Mouse (Mus musculus): ENCODE data around the gene Gm49318. TPM values are rescaled to one million over a fixed set of nuclear protein-coding genes. Genes with fewer than 3 reads are reported as not detected.
A peak's percentile ranks its signal among the peaks of the same experiment; 100 is the strongest.

The Gm49318 gene
- polyA plus RNA-seq, 1 experiment from 2014 or later: not detected

DNA sequence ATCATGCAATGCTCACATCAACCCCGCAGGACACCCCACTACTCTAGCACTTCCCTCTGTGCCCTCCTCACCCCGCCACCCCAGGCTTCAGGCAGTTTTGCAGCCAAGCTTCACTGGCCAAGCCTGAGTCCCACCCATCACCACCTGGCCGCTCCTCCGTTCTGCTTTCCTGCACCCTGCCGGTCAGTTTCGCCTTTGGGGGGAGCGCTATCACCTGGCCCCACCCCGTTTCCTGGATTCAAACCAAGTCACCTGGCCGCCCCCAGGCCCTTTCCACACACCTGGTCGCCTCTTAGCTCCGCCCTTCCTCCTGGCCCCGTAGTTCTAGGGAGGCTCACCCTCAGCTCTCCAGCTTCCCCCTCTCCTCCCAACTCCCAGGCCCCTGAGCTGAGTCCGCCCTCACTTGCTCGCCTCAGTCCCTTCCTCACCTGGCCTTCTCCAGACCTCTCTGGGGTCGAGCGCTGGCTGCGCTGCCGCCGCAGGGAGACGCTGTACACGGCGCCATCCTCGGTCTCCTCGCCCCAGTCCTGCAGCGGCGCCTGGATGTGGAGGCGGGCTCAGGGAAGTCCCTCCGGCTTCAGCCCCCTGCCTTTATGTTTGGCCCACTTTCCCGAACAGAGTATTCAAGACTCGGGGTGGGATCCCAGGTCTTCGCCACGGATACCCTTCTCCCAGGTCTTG lies 82.5 kb downstream of the Gm49318 start:
- under 1% methylated on average over 32 of the region's 32 CpGs for WGBS
- peaks cover 68% of the 10 kb centered on the region for H3K27me3 ChIP-seq
- H3K36me3 ChIP-seq: no peaks in the 10 kb centered on the region
- no peak overlapping the region for H3K27ac ChIP-seq (replicated peaks)
- H3K4me3 ChIP-seq: peak overlapping the region; percentile 32
- no peaks in the 10 kb centered on the region for H3K9me3 ChIP-seq
- peak overlapping the region; percentile 60 for H3K9ac ChIP-seq
- peak overlapping the region; percentile 64 for H3K4me2 ChIP-seq
- H3K4me1 ChIP-seq (replicated peaks): peaks cover 28% of the 10 kb centered on the region
- ATAC-seq (ENCODE audit: low read depth): 0 out of 2 replicates have a peak, but pooled peaks have one; percentile 20

DNA sequence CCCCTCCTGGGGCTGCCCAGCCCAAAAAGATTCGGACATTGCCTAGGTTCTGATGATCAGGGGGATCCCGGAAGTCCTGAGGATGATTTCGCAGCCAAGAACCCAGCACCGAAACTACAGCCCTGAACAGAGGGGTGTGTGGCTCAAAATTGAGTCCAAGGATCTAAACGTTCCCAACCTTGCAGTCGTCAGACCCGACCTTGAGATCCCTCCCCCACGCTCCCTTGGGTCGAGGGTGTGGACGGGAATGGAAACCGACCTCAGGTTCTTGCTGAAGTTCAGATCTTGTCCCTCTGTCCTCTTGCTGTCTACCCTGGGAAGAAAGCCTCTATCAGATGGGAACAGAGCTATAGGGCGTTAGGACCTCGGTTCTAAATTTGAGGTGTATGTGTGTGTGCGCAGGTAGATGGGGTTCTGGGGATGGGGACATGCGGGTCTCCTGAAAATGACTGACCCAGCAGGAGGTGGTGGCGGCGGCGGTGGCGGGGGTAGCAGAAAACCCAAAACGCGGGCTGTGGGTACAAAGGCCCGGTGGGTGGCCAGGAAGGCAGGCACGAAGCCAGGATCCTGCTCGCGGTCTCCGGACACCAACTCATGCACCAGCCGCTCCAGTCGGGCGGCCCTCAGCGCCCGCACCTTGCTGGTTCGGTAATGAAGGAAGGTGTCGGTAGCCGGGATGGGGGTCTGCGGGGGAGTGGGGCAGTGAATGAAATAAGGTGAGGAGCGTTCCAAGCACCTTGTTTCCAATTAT lies 83.3 kb downstream of the Gm49318 start:
- peaks cover 68% of the 10 kb centered on the region for H3K27me3 ChIP-seq
- peak overlapping the region; percentile 32 for H3K4me3 ChIP-seq
- peak overlapping the region; percentile 60; the same call in 1 of the 2 replicates for H3K9ac ChIP-seq
- peak overlapping the region; percentile 64 for H3K4me2 ChIP-seq
- H3K27ac ChIP-seq (replicated peaks): no peak overlapping the region
- 9% methylated on average over 36 of the region's 36 CpGs for WGBS
- H3K9me3 ChIP-seq: no peaks in the 10 kb centered on the region
- peaks cover 28% of the 10 kb centered on the region for H3K4me1 ChIP-seq (replicated peaks)
- ATAC-seq (ENCODE audit: low read depth): no peak
- no peaks in the 10 kb centered on the region for H3K36me3 ChIP-seq

Small RNA genes within 50 kb of the gene (microRNA-seq; reads per million reads assigned to microRNA genes)
- not detected for gene Mir7084

Other genes starting within 250 kb of the Gm49318 start
- 0.46 and 0.72 TPM in 2 replicates for gene Angptl8, start 235.7 kb downstream of the Gm49318 start, polyA plus RNA-seq (2015; fragmentation: Nextera tagmentation; extraction: Ambion mirVana)
- 21.3 and 22.8 TPM in 2 replicates for gene Dock6, start 218.6 kb downstream of the Gm49318 start, polyA plus RNA-seq (2015; fragmentation: Nextera tagmentation; extraction: Ambion mirVana)
- 25.9 and 26.2 TPM in 2 replicates for gene Rab3d, start 153.1 kb downstream of the Gm49318 start, polyA plus RNA-seq (2015; fragmentation: Nextera tagmentation; extraction: Ambion mirVana)
- 7.6 and 8.3 TPM in 2 replicates for gene Ccdc159, start 143.8 kb downstream of the Gm49318 start, polyA plus RNA-seq (2015; fragmentation: Nextera tagmentation; extraction: Ambion mirVana)
- gene Tmem205, start 143.7 kb downstream of the Gm49318 start, polyA plus RNA-seq (2015; fragmentation: Nextera tagmentation; extraction: Ambion mirVana): 41.7 and 47.4 TPM in 2 replicates
- 69.5 and 73.1 TPM in 2 replicates for gene Plppr2, start 134.2 kb downstream of the Gm49318 start, polyA plus RNA-seq (2015; fragmentation: Nextera tagmentation; extraction: Ambion mirVana)
- gene Swsap1, start 115.5 kb downstream of the Gm49318 start, polyA plus RNA-seq (2015; fragmentation: Nextera tagmentation; extraction: Ambion mirVana): 8.8 and 10.7 TPM in 2 replicates
- gene Epor, start 107.8 kb downstream of the Gm49318 start, polyA plus RNA-seq (2015; fragmentation: Nextera tagmentation; extraction: Ambion mirVana): 2.1 and 2.8 TPM in 2 replicates
- gene Rgl3, start 81.8 kb downstream of the Gm49318 start, polyA plus RNA-seq (2015; fragmentation: Nextera tagmentation; extraction: Ambion mirVana): 1.7 and 1.9 TPM in 2 replicates
- 3.2 and 3.8 TPM in 2 replicates for gene Ccdc151, start 68.6 kb downstream of the Gm49318 start, polyA plus RNA-seq (2015; fragmentation: Nextera tagmentation; extraction: Ambion mirVana)
- 101 and 108 TPM in 2 replicates for gene Prkcsh, start 68.5 kb downstream of the Gm49318 start, polyA plus RNA-seq (2015; fragmentation: Nextera tagmentation; extraction: Ambion mirVana)
- gene Elavl3, start 19.2 kb downstream of the Gm49318 start, polyA plus RNA-seq (2015; fragmentation: Nextera tagmentation; extraction: Ambion mirVana): 82.7 and 86.9 TPM in 2 replicates
- gene Zfp653, start 117 bp upstream of the Gm49318 start, polyA plus RNA-seq (2015; fragmentation: Nextera tagmentation; extraction: Ambion mirVana): 16.5 and 16.6 TPM in 2 replicates
- 47.9 and 57.8 TPM in 2 replicates for gene Ecsit, start 14.2 kb upstream of the Gm49318 start, polyA plus RNA-seq (2015; fragmentation: Nextera tagmentation; extraction: Ambion mirVana)
- gene Cnn1, start 28.0 kb upstream of the Gm49318 start, polyA plus RNA-seq (2015; fragmentation: Nextera tagmentation; extraction: Ambion mirVana): 2.6 and 2.9 TPM in 2 replicates
- 170 and 172 TPM in 2 replicates for gene Elof1, start 45.9 kb upstream of the Gm49318 start, polyA plus RNA-seq (2015; fragmentation: Nextera tagmentation; extraction: Ambion mirVana)
- 1.4 and 1.6 TPM in 2 replicates for gene Acp5, start 64.5 kb upstream of the Gm49318 start, polyA plus RNA-seq (2015; fragmentation: Nextera tagmentation; extraction: Ambion mirVana)
- 83.8 and 86.9 TPM in 2 replicates for gene Pigyl, start 85.6 kb upstream of the Gm49318 start, polyA plus RNA-seq (2015; fragmentation: Nextera tagmentation; extraction: Ambion mirVana)
- 0.12 and 0.31 TPM in 2 replicates for gene Zfp872, start 116.8 kb upstream of the Gm49318 start, polyA plus RNA-seq (2015; fragmentation: Nextera tagmentation; extraction: Ambion mirVana)
- gene Zfp809, start 154.5 kb upstream of the Gm49318 start, polyA plus RNA-seq (2015; fragmentation: Nextera tagmentation; extraction: Ambion mirVana): 9.0 and 10.3 TPM in 2 replicates
- 5.2 and 5.8 TPM in 2 replicates for gene Zfp599, start 188.6 kb upstream of the Gm49318 start, polyA plus RNA-seq (2015; fragmentation: Nextera tagmentation; extraction: Ambion mirVana)
- 34.1 and 37.9 TPM in 2 replicates for gene Zfp810, start 236.4 kb upstream of the Gm49318 start, polyA plus RNA-seq (2015; fragmentation: Nextera tagmentation; extraction: Ambion mirVana)

All from neural tube, embryonic 13.5 days (tissue).